Mouse (Mus musculus) left cerebral cortex, adult 9 months (tissue): Measurements from ENCODE around the gene Chp1.
"Not testable (repeated sequence)": the region's sequence is repeated elsewhere in the genome, so short reads cannot be mapped to it uniquely, and the experiment has no call there.

Experiments used
- DNase-seq, 2 experiments: peaks; one replicate each; pipeline ENCODE4 v3.0.0; 2022; ENCODE audit warnings: low spot score in 2 of 2

The Chp1 gene

DNA sequence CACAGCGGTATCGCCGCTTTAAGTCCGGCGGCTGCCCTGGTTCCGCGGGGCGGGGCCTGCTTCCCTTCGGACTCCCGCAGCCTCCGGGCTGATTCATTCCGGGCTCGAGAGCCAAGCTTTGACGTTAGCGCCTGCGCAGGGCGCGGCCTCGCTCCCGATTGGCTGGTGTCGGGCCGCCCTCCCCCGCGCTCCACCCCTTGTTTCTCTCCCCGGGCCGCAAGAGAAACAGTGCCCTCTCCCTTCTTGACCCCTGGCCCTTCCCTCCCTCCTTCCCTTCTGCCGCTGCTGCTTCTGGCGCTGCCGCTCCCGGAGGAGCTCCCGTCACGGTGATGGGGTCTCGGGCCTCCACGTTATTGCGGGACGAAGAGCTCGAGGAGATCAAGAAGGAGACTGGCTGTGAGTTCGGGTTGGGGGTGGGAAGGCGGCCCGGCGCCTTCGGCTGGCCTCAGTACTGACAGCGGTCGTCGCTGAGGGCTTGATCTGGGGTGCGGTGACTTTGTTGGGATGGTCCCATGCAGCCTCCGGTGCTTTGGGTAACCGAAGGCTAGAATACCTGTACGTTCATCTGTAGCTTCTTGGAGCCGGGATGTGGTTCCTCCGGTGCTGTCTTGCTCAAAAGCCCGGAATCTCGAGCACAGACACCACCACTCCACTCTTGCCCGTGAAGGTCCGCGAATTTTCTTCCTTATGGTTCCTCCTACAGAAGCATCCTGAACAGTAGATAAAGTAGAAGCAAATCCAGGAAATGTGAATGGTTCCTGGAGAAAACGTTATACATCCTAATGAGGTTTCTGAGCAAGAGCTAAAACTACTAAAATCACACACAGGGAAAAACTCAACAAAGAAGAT, at the start of gene Chp1, which contains the start of gene Exd1:
Gene Chp1, plus strand, starts transcription at position 176 of the 849 bp plus-strand sequence.
Gene Exd1, minus strand, starts transcription at position 106 of the 849 bp plus-strand sequence.
- peak; percentile 90 to 98 for DNase-seq

DNA sequence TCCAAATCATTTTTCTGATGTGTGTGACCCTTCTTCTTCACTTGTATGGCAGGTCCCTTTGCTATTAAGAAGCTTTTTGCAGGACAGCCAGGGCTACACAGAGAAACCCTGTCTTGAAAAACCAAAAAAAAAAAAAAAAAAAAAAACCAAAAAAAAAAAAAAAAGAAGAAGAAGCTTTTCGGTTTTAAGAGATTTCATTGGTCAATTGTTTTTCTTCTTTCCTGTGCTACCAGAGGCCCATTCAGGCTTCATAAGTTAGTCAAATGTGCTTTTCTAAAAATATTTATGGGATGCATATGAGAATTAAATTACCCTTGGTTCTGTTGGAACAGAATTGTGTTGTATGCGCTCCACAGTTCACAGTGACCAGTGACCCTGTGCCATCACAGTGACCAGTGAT, 48.6 kb upstream of the Chp1 start:
- DNase-seq, result no peak

DNA sequence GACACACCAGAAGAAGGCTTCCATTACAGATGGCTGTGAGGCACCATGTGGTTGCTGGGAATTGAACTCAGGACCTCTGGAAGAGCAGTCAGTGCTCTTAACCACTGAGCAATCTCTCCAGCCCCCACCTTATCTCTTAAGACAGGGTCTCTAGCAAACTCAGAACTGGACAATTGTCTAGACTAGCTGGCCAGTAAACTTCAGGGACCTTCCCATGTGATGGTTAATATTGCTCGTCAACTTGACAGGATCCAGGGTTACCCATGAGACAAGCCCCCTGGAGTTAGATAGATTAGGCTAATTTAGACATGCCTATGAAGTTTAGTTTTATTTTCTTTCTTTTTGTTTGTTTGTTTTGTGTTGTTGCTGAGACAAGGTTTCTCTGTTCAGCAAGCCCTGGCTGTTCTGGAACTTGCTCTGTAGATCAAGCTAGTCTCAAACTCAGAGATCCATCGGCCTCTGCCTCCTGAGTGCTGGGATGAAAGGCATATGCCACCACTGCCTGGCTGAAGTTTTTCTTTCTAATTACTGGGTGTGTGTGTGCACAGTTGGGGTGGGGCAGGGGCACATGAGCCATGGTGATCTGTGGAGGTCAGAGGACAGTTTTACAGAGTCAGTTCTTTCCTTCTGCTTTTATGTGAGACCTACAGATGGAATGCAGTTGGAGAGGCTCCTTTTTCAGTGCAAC, 46.4 kb upstream of the Chp1 start:
- no peak for DNase-seq

DNA sequence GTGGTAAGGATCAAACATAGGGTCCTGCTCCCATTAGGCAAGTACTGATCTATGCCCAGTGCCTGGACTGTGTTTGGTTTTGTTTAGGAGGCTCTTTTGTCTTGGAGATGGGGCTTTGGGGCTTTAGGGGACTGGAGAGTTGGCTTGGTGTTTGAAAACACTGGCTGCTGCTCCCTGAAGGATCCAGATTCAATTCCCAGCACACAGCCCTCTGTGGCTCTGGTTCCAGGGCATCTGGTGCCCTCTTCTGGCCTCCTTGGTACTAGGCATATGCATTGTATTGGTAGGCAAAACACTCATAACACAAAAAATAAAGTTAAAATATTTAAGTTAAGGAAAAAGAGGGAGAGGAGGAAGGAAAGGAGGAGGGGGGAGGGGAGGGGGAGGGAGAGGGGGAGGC, 40.4 kb upstream of the Chp1 start:
- no peak for DNase-seq

DNA sequence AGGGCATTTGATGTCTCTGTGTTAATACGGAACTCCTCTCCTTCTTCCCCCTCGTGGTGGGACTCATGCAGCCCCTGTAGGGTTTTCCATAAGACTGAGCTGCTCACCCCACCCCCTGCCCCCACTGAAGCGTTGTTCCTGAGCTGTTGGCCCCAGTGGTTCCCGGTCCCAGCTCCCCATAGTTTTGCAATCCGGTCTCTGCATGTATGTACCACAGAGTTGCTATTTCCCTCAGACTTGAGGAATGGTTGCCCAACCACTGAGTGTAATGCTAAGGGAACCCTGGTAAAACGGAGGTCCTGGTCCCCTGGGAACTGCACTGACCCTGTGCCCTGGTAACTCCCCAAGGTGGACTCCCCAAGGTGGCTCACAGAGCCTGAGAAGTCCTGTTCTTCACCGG, 39.0 kb upstream of the Chp1 start:
- not testable (repeated sequence) for DNase-seq

DNA sequence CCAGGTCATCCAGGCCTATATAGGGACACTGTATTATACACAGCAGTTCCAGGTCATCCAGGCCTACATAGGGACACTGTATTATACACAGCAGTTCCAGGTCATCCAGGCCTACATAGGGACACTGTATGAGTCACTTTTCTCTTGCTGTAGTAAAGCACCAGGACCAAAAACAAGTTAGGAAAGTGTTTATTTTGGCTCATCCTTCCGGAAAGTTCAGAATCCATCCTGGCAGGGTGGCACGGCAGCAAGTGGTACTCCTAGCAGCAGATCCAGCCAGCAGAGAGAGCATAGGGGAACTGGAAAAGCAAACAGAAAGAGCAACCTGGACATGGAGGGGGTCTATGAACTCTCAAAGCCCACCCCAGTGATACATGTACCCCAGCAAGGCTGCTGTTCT, 36.6 kb upstream of the Chp1 start:
- DNase-seq, result no peak

DNA sequence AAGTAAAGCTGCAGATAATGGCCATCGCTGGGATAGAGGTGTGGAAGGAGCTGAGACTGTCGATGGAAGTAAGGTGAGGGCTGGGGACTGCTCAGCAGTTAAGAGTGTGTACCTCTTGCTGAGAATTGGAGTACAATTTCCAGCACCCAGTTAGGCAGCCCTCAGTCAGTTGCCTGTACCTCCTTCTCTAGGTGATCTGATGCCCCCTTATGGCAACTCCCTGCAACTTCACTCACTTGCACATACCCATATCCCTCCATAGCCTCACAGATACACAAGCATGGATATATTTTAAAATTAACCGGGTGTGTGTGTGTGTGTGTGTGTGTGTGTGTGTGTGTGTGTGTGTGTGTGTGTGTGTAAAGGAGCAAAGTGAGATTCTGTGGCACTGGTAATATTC, 35.2 kb upstream of the Chp1 start:
- DNase-seq, result no peak

DNA sequence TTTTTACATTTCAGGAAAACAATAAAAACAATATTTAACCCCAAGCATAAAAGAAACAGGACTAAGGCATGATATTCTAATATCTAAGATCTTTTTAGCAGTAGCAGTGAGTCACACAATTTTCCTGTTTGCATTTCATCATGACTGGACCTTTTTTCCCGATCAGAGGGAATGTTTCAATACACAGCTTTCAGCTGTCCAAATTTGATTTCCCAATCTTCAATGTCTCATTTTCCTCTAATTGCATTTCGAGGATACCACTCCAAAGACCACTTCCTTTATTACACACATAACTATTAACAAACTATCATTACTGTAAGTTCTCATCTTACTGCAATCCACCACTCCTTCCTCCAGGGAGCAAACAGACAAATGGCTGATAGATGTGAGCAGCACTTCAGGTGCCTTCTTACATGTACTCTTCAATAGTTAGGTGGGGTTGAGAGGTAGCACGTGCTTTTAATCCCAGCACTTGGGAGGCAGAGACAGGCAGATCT, 33.4 kb upstream of the Chp1 start:
- DNase-seq, result no peak

DNA sequence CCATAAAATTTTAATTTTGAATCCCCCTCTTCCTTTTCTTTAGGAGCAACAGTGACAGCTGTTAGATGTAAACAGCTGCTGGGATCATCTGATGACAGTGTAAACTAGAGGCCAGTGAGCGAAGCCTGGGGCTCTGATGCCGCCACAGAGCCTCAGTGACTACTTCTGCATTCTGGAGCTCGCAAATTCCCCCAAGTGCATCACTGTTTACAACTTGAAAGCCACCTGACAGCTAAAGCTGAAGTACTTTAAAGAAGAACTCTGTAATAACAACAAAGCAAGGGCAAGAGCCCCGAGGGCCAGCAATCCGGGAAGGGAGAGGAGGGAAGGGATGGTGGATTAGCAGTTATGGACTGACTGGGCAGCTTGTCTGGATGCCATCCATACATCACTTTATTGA, 30.7 kb upstream of the Chp1 start:
- DNase-seq, result no peak

DNA sequence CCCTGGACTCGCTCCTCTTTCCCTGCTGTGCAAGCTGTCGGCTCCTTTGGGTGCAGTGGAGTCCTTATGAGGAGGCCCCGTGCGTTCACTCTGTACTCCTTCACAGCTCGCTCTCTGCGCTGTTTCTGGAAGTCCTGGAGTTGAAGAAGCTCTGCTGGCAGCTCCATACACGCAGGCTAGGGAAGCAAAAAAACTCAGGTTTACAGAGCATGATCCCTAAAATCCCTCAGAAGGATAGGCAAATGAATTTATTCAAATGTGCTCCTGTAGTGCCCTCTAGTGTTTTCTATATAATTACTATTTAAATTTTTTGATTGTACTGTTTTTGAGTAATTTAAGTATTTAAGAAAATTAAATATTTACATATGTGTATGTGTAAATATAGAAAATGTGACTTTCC, 26.9 kb upstream of the Chp1 start:
- peak in 1 of 2 experiments; percentile 11 for DNase-seq

DNA sequence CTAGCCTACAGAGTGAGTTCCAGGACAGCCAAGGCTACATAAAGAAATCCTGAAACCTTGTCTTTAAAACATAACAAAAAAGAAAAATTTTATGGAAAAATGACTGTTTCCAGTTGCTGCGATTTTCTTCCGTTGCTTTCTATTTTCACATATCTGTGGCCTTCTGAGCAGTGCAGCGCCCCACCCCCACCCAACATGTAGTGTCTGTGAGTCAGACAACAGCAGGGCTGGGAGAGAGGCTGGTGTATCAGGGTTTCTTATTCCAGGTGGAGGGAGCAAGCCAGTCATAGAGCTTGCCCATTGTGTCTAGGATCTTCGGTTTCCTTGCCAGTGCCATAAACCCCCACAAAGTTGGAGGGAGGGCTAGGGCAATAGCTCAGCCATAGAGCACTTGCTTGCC, 23.7 kb upstream of the Chp1 start:
- DNase-seq, result no peak

DNA sequence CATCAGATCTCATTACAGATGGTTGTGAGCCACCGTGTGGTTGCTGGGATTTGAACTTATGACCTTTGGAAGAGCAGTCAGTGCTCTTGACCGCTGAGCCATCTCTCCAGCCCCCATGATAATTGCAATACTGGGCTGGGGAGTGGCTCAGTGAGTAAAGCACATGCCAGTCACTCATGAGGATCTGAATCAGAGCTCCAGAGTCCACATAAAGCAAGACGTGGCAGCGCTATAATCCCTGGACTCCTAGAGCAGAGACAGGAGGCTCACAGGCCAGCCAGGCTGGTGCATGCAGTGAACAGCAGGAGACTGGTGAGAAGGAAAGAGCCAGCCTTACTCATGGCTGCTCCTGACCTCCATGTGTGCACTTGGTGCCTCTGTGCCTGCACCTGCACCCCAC, 22.1 kb upstream of the Chp1 start:
- DNase-seq, result no peak

DNA sequence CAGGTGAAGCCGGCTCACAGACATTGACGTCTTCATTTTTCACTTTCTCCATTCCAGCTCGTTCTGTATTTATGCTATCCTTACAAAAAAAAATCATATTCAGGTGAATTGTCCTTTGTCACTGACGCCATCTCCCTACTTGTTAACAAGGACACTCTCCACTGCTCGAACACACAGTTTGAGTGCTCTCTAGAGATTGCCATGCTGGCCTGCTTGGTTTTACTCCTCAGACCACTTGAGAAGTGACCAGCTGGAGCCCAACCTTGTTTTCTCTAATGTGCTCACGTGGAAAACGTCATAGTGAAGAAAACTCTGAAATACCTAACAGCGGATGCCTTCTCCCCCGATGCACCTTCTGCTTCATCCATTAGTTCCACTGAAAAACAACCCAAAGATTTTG, 8.7 kb upstream of the Chp1 start:
- DNase-seq, result no peak

DNA sequence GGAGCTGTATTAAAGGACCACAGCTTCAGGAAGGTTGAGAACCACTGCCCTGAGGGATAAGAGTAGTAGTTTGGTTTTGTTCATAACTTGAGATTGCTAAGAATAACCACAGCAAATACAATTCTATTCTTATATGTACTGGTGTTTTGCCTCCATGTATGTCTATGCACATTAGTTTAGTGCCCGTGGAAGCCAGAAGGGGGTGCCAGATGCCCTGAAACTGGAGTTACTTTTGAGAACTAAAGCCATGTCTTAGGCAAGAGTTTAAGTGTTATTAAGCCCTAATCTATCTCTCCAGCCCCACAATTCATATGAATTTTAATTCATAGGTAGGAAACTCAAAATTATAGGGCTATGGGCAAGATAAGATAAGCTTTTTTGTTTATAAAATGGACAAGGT, 5.4 kb upstream of the Chp1 start:
- peak in 1 of 2 experiments; percentile 56 for DNase-seq

DNA sequence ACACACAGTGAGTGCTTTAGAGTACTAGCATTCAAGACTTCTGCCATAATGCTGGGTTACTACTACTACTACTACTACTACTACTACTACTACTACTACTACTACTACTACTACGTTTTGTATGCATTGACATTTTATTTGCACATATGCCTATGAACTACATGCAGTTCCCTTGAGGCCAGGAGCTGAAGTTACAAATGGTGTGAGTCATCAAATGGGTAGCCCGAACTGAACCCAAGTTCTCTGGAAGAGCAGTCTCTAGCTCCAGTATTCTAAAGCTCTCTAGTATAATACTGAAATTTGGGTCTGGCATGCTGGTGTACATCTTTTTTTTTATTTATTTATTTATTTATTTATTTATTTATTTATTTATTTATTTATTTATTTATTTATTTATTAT, 3.8 kb upstream of the Chp1 start:
- DNase-seq, result no peak

DNA sequence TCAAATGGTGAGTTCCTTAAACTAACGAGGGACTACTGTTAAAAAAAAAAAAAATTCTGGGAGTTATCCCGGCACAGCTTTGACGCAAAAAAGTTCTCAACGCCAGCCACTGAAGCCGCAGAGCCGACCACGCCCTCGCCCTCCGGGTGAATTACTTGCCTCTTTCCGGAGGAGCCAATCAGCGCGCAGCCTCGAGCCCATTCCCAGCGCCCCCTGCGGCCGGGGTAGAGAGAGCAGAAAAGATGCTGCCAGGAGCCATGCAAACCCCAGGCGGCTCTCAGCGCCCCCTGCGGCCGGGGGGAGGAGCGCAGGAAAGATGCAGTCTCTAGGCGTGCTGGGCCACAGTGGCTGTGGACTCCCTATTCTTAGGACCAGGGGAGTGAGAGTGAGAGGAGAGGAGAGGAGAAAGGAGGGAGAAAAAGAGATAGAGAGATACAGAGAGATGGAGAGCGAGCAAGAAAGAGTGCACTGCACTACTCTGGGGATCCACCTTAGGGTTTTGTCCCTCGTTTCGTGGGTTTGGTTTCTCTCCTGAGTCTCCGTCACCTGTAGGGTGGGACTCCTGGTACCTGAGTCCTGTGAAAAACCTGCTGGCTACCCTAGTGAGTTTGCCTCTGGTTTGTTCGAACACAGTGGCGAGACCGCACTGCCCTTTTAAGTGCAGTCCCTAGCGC, 512 bp upstream of the Chp1 start:
- peak; percentile 40 to 76 for DNase-seq

DNA sequence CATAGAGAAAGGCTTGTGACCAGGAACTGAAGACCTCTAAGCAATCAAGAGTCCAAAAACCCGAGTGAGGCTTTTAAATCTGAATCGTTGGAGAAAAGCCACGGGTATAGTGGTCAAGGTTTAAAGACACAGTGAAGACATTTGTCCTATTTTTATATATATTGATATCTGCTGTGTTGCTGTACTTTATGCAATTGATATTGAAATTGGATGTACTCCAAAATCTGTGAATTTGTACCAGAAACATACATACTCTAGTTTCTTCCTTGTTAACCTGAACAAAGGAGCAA, 819 bp downstream of the Chp1 start:
- DNase-seq, result no peak

DNA sequence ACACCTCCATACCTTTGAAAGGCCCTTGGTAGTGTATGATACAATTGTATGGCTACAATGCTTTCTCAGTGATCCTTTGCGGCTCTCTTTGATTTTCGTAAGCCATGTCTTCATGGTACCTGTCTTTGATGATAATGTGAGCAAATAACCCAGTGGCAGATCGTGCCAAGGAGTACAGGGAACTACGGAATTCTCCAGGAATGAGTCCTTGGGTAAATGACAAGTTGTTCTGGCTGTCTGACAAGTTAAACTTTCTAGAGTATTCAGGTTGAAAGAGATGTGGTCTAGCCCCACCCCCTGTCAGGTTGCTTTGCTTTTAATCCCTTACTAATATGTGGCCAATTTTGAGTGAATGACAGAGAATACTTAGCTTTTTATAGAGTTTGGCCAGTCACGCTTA, 1.2 kb downstream of the Chp1 start:
- DNase-seq, result no peak

DNA sequence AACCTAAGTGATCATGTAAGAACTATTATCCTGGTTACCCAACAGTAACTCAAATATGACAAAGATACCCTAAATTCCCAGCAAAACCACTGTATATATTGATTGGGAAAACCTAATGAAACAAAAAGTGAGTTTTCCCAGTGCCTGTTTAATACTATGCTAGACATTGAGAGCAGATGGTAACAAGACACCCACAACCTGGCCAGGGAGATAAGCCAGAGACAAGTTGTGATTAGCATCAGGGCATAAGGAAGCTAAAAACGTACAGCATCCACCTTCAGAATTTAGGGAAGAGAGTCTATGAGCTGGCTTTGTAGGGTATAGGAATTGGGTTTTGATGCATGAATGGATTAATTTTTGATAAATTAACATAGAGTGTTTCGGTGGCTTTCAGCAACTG, 2.2 kb downstream of the Chp1 start:
- DNase-seq, result no peak

DNA sequence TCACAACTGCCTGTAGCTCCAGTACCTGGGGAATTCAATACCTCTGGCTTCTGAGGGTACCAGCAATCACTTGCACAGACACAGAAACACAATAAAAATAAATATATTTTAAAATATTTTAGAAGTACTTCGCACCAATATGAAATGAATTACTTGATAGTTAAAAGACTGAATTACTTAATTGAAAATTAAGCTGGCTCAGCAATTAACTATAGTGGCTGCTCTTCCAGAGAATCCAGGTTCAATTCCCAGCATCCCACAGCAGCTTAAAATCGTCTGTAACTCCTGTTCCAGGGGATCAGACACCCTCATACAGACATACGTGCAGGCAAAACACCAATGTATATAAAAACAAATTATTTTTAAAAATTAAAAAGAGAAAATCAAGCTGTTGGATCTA, 10.5 kb downstream of the Chp1 start:
- no peak for DNase-seq

DNA sequence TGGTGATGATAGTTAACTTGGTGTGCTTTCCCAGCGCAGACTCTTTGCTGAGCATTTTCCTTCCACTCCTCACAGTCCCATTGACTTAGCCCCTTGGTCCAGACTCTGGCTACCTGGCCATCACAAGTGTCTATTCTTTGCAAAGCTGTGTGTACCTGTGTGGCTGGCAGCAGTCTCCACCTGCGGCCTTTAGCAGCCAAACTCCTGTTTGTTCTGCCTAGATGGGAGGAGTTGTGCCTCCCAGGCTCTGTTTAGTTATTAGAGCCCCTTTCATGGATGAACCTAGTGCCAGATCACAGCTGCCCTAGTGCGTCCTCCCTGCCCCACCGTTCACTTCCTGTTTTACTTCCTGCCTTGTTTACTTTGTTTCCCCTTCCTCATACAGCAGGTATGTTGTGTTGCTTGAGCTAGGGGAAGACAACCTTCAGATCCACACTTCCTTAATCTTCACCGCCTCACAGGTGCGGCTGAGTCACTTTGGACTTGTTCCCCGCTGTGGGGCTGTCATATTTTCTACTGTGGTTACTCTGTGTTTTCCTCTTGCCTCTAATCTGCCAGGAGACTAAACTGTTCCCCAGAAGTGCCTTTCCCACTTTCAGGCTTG, 11.3 kb downstream of the Chp1 start:
- DNase-seq, result peak in 1 of 2 experiments; percentile 7

DNA sequence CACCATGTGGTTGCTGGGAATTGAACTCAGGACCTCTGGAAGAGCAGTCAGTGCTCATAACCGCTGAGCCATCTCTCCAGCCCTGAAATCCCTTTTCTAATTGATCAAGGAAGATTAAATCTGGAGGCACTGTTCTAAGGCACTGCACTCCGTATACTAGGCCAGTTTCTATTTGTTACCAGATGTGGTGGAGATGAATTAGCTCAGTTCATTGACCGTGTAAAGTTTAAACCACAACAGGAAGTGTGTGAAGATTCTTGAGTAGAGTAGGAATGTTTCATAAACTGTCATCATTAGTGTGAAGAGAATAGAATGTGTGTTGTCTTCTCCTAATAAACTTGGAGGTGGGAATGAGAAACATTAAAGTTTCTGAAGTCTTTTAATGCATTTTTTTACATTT, 14.3 kb downstream of the Chp1 start:
- no peak for DNase-seq
